Mouse (Mus musculus) E14TG2a.4 (cell line): ENCODE results near the gene Eef2k.
A peak's percentile ranks its signal among the peaks of the same experiment; 100 is the strongest.

Source experiments
- H3K27me3 ChIP-seq: 2 replicates; pipeline ENCODE4 v1.6.1; 2014; ENCODE audit warnings: low read length, control low read depth; ENCODE audit not compliant: insufficient read depth
- H3K36me3 ChIP-seq: 2 replicates; pipeline ENCODE4 v1.6.1; 2014; ENCODE audit warnings: low read length, control low read depth; ENCODE audit not compliant: insufficient read depth
- H3K4me1 ChIP-seq: replicated peaks from 2 replicates; pipeline ENCODE4 v1.6.1; 2014; ENCODE audit warnings: low read depth, low read length, control low read depth
- H3K4me3 ChIP-seq: replicated peaks from 2 replicates; pipeline ENCODE4 v1.5.1; 2014; ENCODE audit warnings: mild to moderate bottlenecking, low read length
- H3K9me3 ChIP-seq: 2 replicates; pipeline ENCODE4 v1.6.1; 2014; ENCODE audit warnings: low read length, control low read depth
- CTCF ChIP-seq: conservative IDR thresholded peaks from 2 replicates; pipeline ENCODE4 v1.5.1; 2014; ENCODE audit warnings: low read length
- NANOG ChIP-seq: IDR thresholded peaks from 2 replicates; pipeline ENCODE4 v1.6.1; 2014; ENCODE audit warnings: borderline replicate concordance, low read length, mixed read lengths
- POU5F1 ChIP-seq: IDR thresholded peaks from 2 replicates; pipeline ENCODE4 v1.6.1; 2014; ENCODE audit warnings: low read length, borderline replicate concordance

Eef2k gene

GRCm38 (mm10) chr7:120860799-120861487 lies 18.3 kb downstream of the Eef2k start:
- no peak overlapping the region for H3K4me3 ChIP-seq
- H3K36me3 ChIP-seq: no peaks in the 10 kb centered on the region
- TF ChIP-seq POU5F1: no peak
- TF ChIP-seq CTCF: no peak
- TF ChIP-seq NANOG: peak; percentile 48
- H3K27me3 ChIP-seq: peaks cover 6% of the 10 kb centered on the region
- H3K9me3 ChIP-seq: no peaks in the 10 kb centered on the region
- peaks cover 52% of the 10 kb centered on the region for H3K4me1 ChIP-seq

GRCm38 (mm10) chr7:120861488-120862047 lies 18.9 kb downstream of the Eef2k start:
- peaks cover 3% of the 10 kb centered on the region; the same call in 1 of the 2 replicates for H3K27me3 ChIP-seq
- H3K9me3 ChIP-seq: no peaks in the 10 kb centered on the region
- H3K36me3 ChIP-seq: no peaks in the 10 kb centered on the region
- H3K4me3 ChIP-seq: no peak overlapping the region
- no peak for TF ChIP-seq NANOG
- TF ChIP-seq CTCF: no peak
- no peak for TF ChIP-seq POU5F1
- peaks cover 57% of the 10 kb centered on the region for H3K4me1 ChIP-seq

- Histone ChIP-seq H3K27me3 (peaks cover 3% of the 10 kb centered on the region; the same call in 1 of the 2 replicates), H3K36me3 (no peaks in the 10 kb centered on the region)
- no peak for TF ChIP-seq NANOG
- TF ChIP-seq CTCF: no peak
- no peak for TF ChIP-seq POU5F1
Measured at GRCm38 (mm10) chr7:120862196-120862595, 19.6 kb downstream of the Eef2k start.

GRCm38 (mm10) chr7:120862626-120863025 lies 20.0 kb downstream of the Eef2k start:
- TF ChIP-seq CTCF (no peak), POU5F1 (no peak), NANOG (no peak)
- Histone ChIP-seq H3K9me3 (no peaks in the 10 kb centered on the region), H3K27me3 (peaks cover 3% of the 10 kb centered on the region; the same call in 1 of the 2 replicates), H3K4me1 (peaks cover 57% of the 10 kb centered on the region), H3K36me3 (no peaks in the 10 kb centered on the region), H3K4me3 (no peak overlapping the region)

More at GRCm38 (mm10) chr7:120862196-120862595, 19.6 kb downstream of the Eef2k start:
- Histone ChIP-seq H3K4me3 (no peak overlapping the region), H3K9me3 (no peaks in the 10 kb centered on the region), H3K4me1 (peaks cover 57% of the 10 kb centered on the region)

GRCm38 (mm10) chr7:120863476-120863875 lies 20.8 kb downstream of the Eef2k start:
- TF ChIP-seq NANOG: no peak
- TF ChIP-seq POU5F1: no peak
- TF ChIP-seq CTCF: no peak
- Histone ChIP-seq H3K4me3 (no peak overlapping the region), H3K4me1 (peaks cover 57% of the 10 kb centered on the region), H3K9me3 (no peaks in the 10 kb centered on the region), H3K36me3 (no peaks in the 10 kb centered on the region), H3K27me3 (no peaks in the 10 kb centered on the region)

GRCm38 (mm10) chr7:120865100-120865499 lies 22.5 kb downstream of the Eef2k start:
- no peaks in the 10 kb centered on the region for H3K27me3 ChIP-seq
- TF ChIP-seq POU5F1 (no peak), NANOG (no peak), CTCF (no peak)
- H3K4me1 ChIP-seq: peaks cover 52% of the 10 kb centered on the region

GRCm38 (mm10) chr7:120865832-120866231 lies 23.2 kb downstream of the Eef2k start:
- no peak for TF ChIP-seq CTCF
- no peak for TF ChIP-seq NANOG
- no peak for TF ChIP-seq POU5F1
- H3K9me3 ChIP-seq: no peaks in the 10 kb centered on the region
- no peaks in the 10 kb centered on the region for H3K36me3 ChIP-seq
- no peak overlapping the region for H3K4me3 ChIP-seq
- H3K4me1 ChIP-seq: peaks cover 45% of the 10 kb centered on the region
- H3K27me3 ChIP-seq: no peaks in the 10 kb centered on the region

More at GRCm38 (mm10) chr7:120865100-120865499, 22.5 kb downstream of the Eef2k start:
- H3K9me3 ChIP-seq: no peaks in the 10 kb centered on the region
- H3K4me3 ChIP-seq: no peak overlapping the region
- no peaks in the 10 kb centered on the region for H3K36me3 ChIP-seq

GRCm38 (mm10) chr7:120866684-120867083 lies 24.1 kb downstream of the Eef2k start:
- no peaks in the 10 kb centered on the region for H3K9me3 ChIP-seq
- H3K4me3 ChIP-seq: no peak overlapping the region
- peaks cover 36% of the 10 kb centered on the region for H3K4me1 ChIP-seq
- H3K36me3 ChIP-seq: no peaks in the 10 kb centered on the region
- H3K27me3 ChIP-seq: no peaks in the 10 kb centered on the region
- TF ChIP-seq POU5F1 (no peak), NANOG (no peak)

GRCm38 (mm10) chr7:120867720-120868119 lies 25.1 kb downstream of the Eef2k start:
- H3K4me3 ChIP-seq: no peak overlapping the region
- H3K36me3 ChIP-seq: no peaks in the 10 kb centered on the region
- no peaks in the 10 kb centered on the region for H3K27me3 ChIP-seq
- TF ChIP-seq NANOG (no peak), CTCF (no peak), POU5F1 (no peak)
- H3K4me1 ChIP-seq: peaks cover 26% of the 10 kb centered on the region
- H3K9me3 ChIP-seq: no peaks in the 10 kb centered on the region
